In the genomic region with DNA sequence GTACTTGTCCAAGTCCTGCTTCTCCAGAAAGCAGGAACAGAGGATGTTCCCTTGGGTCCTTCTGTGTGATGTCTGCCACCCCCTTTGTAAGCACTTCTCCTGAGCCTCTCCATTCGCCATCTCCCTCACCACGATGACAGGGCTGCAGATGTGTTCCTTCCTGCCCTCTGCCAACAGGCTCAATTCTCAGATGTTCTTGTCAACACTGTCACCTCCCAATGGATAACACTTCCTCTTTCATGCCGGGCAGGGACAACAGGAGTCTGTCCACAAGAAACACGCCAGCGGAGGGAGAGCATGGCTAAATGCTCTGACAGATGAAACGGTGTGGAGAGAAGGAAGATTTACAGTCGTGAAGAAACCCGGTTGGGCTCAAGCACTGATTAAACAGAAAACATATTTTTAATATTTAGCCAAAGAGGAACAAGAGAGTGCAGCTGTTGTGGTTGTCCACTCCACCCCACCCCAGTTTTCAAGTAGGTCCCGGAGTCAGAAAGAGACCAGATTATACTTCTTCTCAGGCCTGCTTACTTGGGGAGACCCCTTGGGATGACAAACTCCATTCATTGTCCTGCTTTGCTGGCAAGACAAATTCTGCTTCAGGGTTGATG, we compare ENCODE assay signal across 19 mouse cellular contexts. TPM values are rescaled to one million over a fixed set of nuclear protein-coding genes. Genes with fewer than 3 reads are reported as not detected.
DNase-seq lines count a peak whose midpoint lies in the region; ATAC-seq and TF ChIP-seq lines count a peak whose summit lies in the region.
"Had no signal": no experiment of that assay in that cellular context is flagged by ENCODE, and none has a peak within 500 bp of the region (broad histone marks: within the 10 kb centered on the region; RNA-seq: fewer than 3 reads in every experiment).

No protein-coding gene starts in this region.

- H3K79me2 ChIP-seq in heart, adult 2 months (replicated peaks; ENCODE audit: control insufficient read depth, insufficient read depth, low read length) = no peaks in the 10 kb centered on the region

- no peak for TF ChIP-seq EP300 in heart, adult 2 months (IDR thresholded peaks at IDR 0.05; ENCODE audit: insufficient read depth, low read depth, low read length)

- WGBS in heart, adult 2 months = 24% methylated on average over 9 of the region's 9 CpGs

- no peaks in the 10 kb centered on the region for H3K36me3 ChIP-seq in heart, adult 2 months (ENCODE audit: control insufficient read depth, insufficient read depth, low read length)
- H3K36me3 ChIP-seq: embryonic facial prominence, embryonic 12.5 days; forebrain, embryonic 15.5 days; hindbrain, embryonic 10.5 days; neural tube, embryonic 13.5 days had no signal

- peaks cover 2% of the 10 kb centered on the region; the same call in 1 of the 2 replicates for H3K4me1 ChIP-seq in heart, adult 2 months (ENCODE audit: control insufficient read depth, insufficient read depth, low read length)
- H3K4me1 ChIP-seq: embryonic facial prominence, embryonic 12.5 days; forebrain, embryonic 15.5 days; hindbrain, embryonic 10.5 days; neural tube, embryonic 13.5 days had no signal

- TF ChIP-seq CTCF in heart, adult 2 months (IDR thresholded peaks at IDR 0.05) = no peak

- H3K4me3 ChIP-seq in heart, adult 2 months = no peak overlapping the region
- H3K4me3 ChIP-seq: embryonic facial prominence, embryonic 12.5 days; forebrain, embryonic 15.5 days; hindbrain, embryonic 10.5 days; neural tube, embryonic 13.5 days had no signal

- DNase-seq in heart, postnatal 4 days = peak; percentile 27
- DNase-seq in heart, adult 2 months = no peak
- peak; percentile 6 for DNase-seq in A20 (ENCODE audit: low read depth, low spot score)
- no peak for DNase-seq in spleen, postnatal 10 days (ENCODE audit: low spot score in 2 of 2)
- no peak for DNase-seq in adrenal gland, postnatal 4 days (ENCODE audit: low spot score in 2 of 2)
- DNase-seq: adrenal gland, adult 8-10 months; B cell, adult 2 months; cerebellum, adult 8-10 months; kidney, adult 2 months; kidney, postnatal 36 days; layer of hippocampus, adult 9-11 months; right cerebral cortex, postnatal 25 days; thymus, postnatal 4 days had no signal

- no peak for TF ChIP-seq POLR2A in heart, adult 2 months (IDR thresholded peaks at IDR 0.05; ENCODE audit: insufficient read depth, low read depth, low read length)

- intact Hi-C loops in heart, adult 2 months (cut with DNase I) = no loop called here

- H3K27me3 ChIP-seq in heart, adult 2 months (ENCODE audit: control insufficient read depth, insufficient read depth, low read length) = no peaks in the 10 kb centered on the region
- H3K27me3 ChIP-seq: embryonic facial prominence, embryonic 12.5 days; forebrain, embryonic 15.5 days; neural tube, embryonic 13.5 days had no signal

- no peak overlapping the region for H3K9ac ChIP-seq in heart, adult 2 months (ENCODE audit: low read depth, low read length)
- H3K9ac ChIP-seq: embryonic facial prominence, embryonic 12.5 days; forebrain, embryonic 15.5 days; neural tube, embryonic 13.5 days had no signal

- no peak overlapping the region for H3K27ac ChIP-seq in heart, adult 2 months
- H3K27ac ChIP-seq: embryonic facial prominence, embryonic 12.5 days; forebrain, embryonic 15.5 days; hindbrain, embryonic 10.5 days; neural tube, embryonic 13.5 days had no signal

- peak; percentile 95 for ATAC-seq in granulocyte monocyte progenitor cell, adult 5-6 weeks (replicated peaks; ENCODE audit: poor library complexity, severe bottlenecking)
- peak; percentile 88 for ATAC-seq in megakaryocyte progenitor cell, adult 5-6 weeks (replicated peaks; ENCODE audit: poor library complexity)
- ATAC-seq: forebrain, embryonic 15.5 days had no signal

RNA-seq across cellular contexts. Expression of gene Otulinl, which starts 6.8 kb away (rescaled TPM):
- 1 to 10 TPM; 1.3 to 2.4 TPM for total RNA-seq in heart, postnatal 4 days (2021)
- total RNA-seq in heart, adult 2 months (2021) = 1 to 10 TPM; 1.9 to 3.0 TPM
- polyA plus RNA-seq in heart, adult 2 months (2012; rRNA removed) = 1.5 and 1.9 TPM in 2 replicates
- total RNA-seq in granulocyte monocyte progenitor cell, adult 5-6 weeks (2014; fragmentation: Nextera tagmentation) = 56.7 and 73.7 TPM in 2 replicates
- 29.6 and 35.3 TPM in 2 replicates for total RNA-seq in granulocyte monocyte progenitor cell, adult 5-6 weeks (2017)
- 69.7 and 87.3 TPM in 2 replicates for total RNA-seq in megakaryocyte progenitor cell, adult 5-6 weeks (2015)
- total RNA-seq in megakaryocyte progenitor cell, adult 5-6 weeks (2017) = 30.3 and 37.4 TPM in 2 replicates
- 1 to 10 TPM; 6.2 to 8.3 TPM for total RNA-seq in adrenal gland, postnatal 4 days (2021)

RNA-seq across cellular contexts. Expression of gene Otulin, which starts 57.7 kb away (rescaled TPM):
- 10 to 100 TPM; 41.6 to 43.1 TPM for total RNA-seq in heart, postnatal 4 days (2021)
- 10 to 100 TPM; 24.6 to 26.1 TPM for total RNA-seq in heart, adult 2 months (2021)
- polyA plus RNA-seq in heart, adult 2 months (2012; rRNA removed) = 18.7 and 22.5 TPM in 2 replicates
- 55.0 and 74.2 TPM in 2 replicates for total RNA-seq in granulocyte monocyte progenitor cell, adult 5-6 weeks (2014; fragmentation: Nextera tagmentation)
- 41.3 and 50.3 TPM in 2 replicates for total RNA-seq in granulocyte monocyte progenitor cell, adult 5-6 weeks (2017)
- total RNA-seq in megakaryocyte progenitor cell, adult 5-6 weeks (2015) = 71.6 and 72.0 TPM in 2 replicates
- 35.4 and 42.0 TPM in 2 replicates for total RNA-seq in megakaryocyte progenitor cell, adult 5-6 weeks (2017)
- 10 to 100 TPM; 42.7 to 43.5 TPM for total RNA-seq in adrenal gland, postnatal 4 days (2021)

Comparison
In these comparisons a context has a peak if more than half of its experiments do, and no peak if none do; other contexts are left out.
1. DNase-seq: peak in heart, postnatal 4 days (single experiment) and A20 (single experiment); none in heart, adult 2 months (0 of 2), spleen, postnatal 10 days (0 of 2) and adrenal gland, postnatal 4 days (0 of 2).